ENCODE assay signal across 8 mouse cellular contexts in genomic region chr1:119056491-119056890, GRCm38 (mm10).
"Had no signal": no experiment of that assay in that cellular context is flagged by ENCODE, and none has a peak within 500 bp of the region (broad histone marks: within the 10 kb centered on the region; RNA-seq: fewer than 3 reads in every experiment).

No protein-coding gene starts in this region.

- DNase-seq: layer of hippocampus, postnatal 36 days; liver, embryonic 13.5 days; midbrain, embryonic 14.5 days; thymus, postnatal 36 days had no signal

- H3K4me2 ChIP-seq: intestine, embryonic 15.5 days; limb, embryonic 12.5 days; liver, embryonic 13.5 days; midbrain, embryonic 11.5 days had no signal

- H3K36me3 ChIP-seq: intestine, embryonic 15.5 days; limb, embryonic 12.5 days; liver, embryonic 13.5 days had no signal

- H3K9me3 ChIP-seq: intestine, embryonic 15.5 days; limb, embryonic 12.5 days; liver, embryonic 13.5 days had no signal

- H3K27ac ChIP-seq: left cerebral cortex, adult 2 months; liver, embryonic 13.5 days had no signal

- ATAC-seq: intestine, embryonic 15.5 days had no signal

- H3K4me3 ChIP-seq: intestine, embryonic 15.5 days; left cerebral cortex, adult 2 months; limb, embryonic 12.5 days; liver, embryonic 13.5 days had no signal

- H3K9ac ChIP-seq: intestine, embryonic 15.5 days; limb, embryonic 12.5 days; liver, embryonic 13.5 days had no signal

- H3K27me3 ChIP-seq: limb, embryonic 12.5 days had no signal
